19 mouse cellular contexts compared by ENCODE assay signal in the genomic region with DNA sequence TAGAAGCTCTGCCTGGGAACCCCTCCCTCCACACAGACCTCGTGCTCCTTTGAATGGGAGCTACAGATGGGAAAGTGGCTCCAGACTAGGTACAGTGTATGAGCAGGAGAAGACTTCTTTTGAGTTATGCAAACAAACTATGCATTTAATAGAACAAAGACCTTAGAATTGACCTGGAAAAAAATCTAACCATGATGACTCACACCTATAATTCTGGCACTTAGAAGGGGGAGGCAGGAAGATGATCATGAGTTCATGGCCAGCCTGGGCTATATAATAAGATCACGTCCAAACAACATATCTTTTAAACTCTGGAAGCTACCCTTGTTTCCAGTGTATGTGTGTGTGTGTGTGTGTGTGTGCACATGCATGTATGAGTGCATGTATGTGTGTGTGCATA.
"Had no signal": no experiment of that assay in that cellular context is flagged by ENCODE, and none has a peak within 500 bp of the region (broad histone marks: within the 10 kb centered on the region; RNA-seq: fewer than 3 reads in every experiment).

No protein-coding gene starts in this region.

- ATAC-seq: hindbrain, embryonic 16.5 days; inflammation-experienced regulatory T-cells, adult 6 months had no signal

- H3K4me1 ChIP-seq: heart, embryonic 13.5 days; heart, embryonic 15.5 days; intestine, embryonic 15.5 days; liver, embryonic 13.5 days had no signal

- H3K4me2 ChIP-seq: heart, embryonic 11.5 days; heart, embryonic 13.5 days; heart, embryonic 15.5 days; hindbrain, embryonic 14.5 days; intestine, embryonic 15.5 days; limb, embryonic 12.5 days; liver, embryonic 11.5 days; liver, embryonic 13.5 days had no signal

- H3K36me3 ChIP-seq: heart, embryonic 13.5 days; heart, embryonic 15.5 days; intestine, embryonic 15.5 days; limb, embryonic 10.5 days; limb, embryonic 12.5 days; liver, embryonic 13.5 days had no signal

- H3K9ac ChIP-seq: heart, embryonic 13.5 days; heart, embryonic 15.5 days; hindbrain, embryonic 14.5 days; intestine, embryonic 15.5 days; limb, embryonic 12.5 days; liver, embryonic 13.5 days had no signal

- H3K27me3 ChIP-seq: heart, embryonic 13.5 days; heart, embryonic 15.5 days; intestine, embryonic 15.5 days; limb, embryonic 12.5 days; liver, embryonic 13.5 days had no signal

- H3K4me3 ChIP-seq: heart, adult 2 months; heart, embryonic 13.5 days; heart, embryonic 15.5 days; intestine, embryonic 15.5 days; layer of hippocampus, adult 2 months; left cerebral cortex, adult 2 months; limb, embryonic 10.5 days; limb, embryonic 12.5 days; liver, embryonic 13.5 days had no signal

- DNase-seq: gastrocnemius, postnatal 14 days; gastrocnemius, postnatal 36 days; heart, adult 2 months; heart, postnatal 14 days; heart, postnatal 36 days; liver; liver, embryonic 13.5 days had no signal

- H3K9me3 ChIP-seq: heart, embryonic 13.5 days; heart, embryonic 15.5 days; intestine, embryonic 15.5 days; limb, embryonic 10.5 days; liver, embryonic 13.5 days had no signal

- H3K27ac ChIP-seq: heart, adult 2 months; heart, embryonic 13.5 days; heart, embryonic 15.5 days; hindbrain, embryonic 14.5 days; intestine, embryonic 15.5 days; layer of hippocampus, adult 2 months; left cerebral cortex, adult 2 months; limb, embryonic 10.5 days; limb, embryonic 12.5 days; liver, embryonic 13.5 days had no signal
